Mouse (Mus musculus) brain, embryonic 14.5 days (tissue): Measurements from ENCODE around the gene Slc45a1. TPM values are rescaled to one million over a fixed set of nuclear protein-coding genes. Genes with fewer than 3 reads are reported as not detected.
"Not testable (repeated sequence)": the region's sequence is repeated elsewhere in the genome, so short reads cannot be mapped to it uniquely, and the experiment has no call there.

Experiments
- DNase-seq: peaks from one replicate; pipeline ENCODE4 v3.0.0-alpha.2; 2011; ENCODE audit warnings: low read depth
- CTCF ChIP-seq: fragments of 200-500 bp; IDR thresholded peaks from 2 replicates; pipeline ENCODE4 v1.5.1; 2012; ENCODE audit warnings: inconsistent platforms, mild to moderate bottlenecking, moderate library complexity, borderline replicate concordance; ENCODE audit not compliant: insufficient read depth, insufficient read length; ENCODE audit errors: extremely low read depth
- POLR2A ChIP-seq: fragments of 200-500 bp; IDR thresholded peaks from 2 replicates; pipeline ENCODE4 v1.6.1; 2012; ENCODE audit warnings: mild to moderate bottlenecking, inconsistent platforms, borderline replicate concordance; ENCODE audit not compliant: poor library complexity, insufficient read depth, insufficient read length, severe bottlenecking; ENCODE audit errors: extremely low read depth
- polyA plus RNA-seq: library from polyadenylated mRNA; depleted of rRNA; stranded (reverse); fragments of >200 nt; gene quantifications from 2 replicates; pipeline ENCODE4 v1.2.3, GENCODE M21; 2012

The Slc45a1 gene
- polyA plus RNA-seq, 1 experiment = 27.7 TPM

GRCm38 (mm10) chr4:150616029-150616420 is 35.9 kb downstream of the Slc45a1 start:
- peak; percentile 56 for DNase-seq
- no peak for TF ChIP-seq POLR2A
- no peak for TF ChIP-seq CTCF

- TF ChIP-seq POLR2A (no peak), CTCF (no peak)
- DNase-seq = no peak
Observed at GRCm38 (mm10) chr4:150615251-150616028, 36.5 kb downstream of the Slc45a1 start.

- TF ChIP-seq POLR2A (no peak), CTCF (no peak)
Observed at GRCm38 (mm10) chr4:150613715-150614114, 38.3 kb downstream of the Slc45a1 start.

GRCm38 (mm10) chr4:150608670-150609069 is 43.3 kb downstream of the Slc45a1 start:
- no peak for DNase-seq
- TF ChIP-seq CTCF (no peak), POLR2A (no peak)

More at GRCm38 (mm10) chr4:150613715-150614114, 38.3 kb downstream of the Slc45a1 start:
- DNase-seq = no peak

- DNase-seq = peak; percentile 93
- TF ChIP-seq POLR2A = no peak
- TF ChIP-seq CTCF = no peak
Observed at GRCm38 (mm10) chr4:150606449-150607161, 45.4 kb downstream of the Slc45a1 start.

- TF ChIP-seq CTCF (no peak), POLR2A (no peak)
- DNase-seq = no peak
Observed at GRCm38 (mm10) chr4:150605804-150606203, 46.2 kb downstream of the Slc45a1 start.

GRCm38 (mm10) chr4:150603366-150604061 is 48.5 kb downstream of the Slc45a1 start:
- DNase-seq = no peak
- no peak for TF ChIP-seq CTCF

- DNase-seq = peak; percentile 61
- no peak for TF ChIP-seq POLR2A
- TF ChIP-seq CTCF = no peak
Observed at GRCm38 (mm10) chr4:150601489-150601888, 50.5 kb downstream of the Slc45a1 start.

- DNase-seq = not testable (repeated sequence)
Observed at GRCm38 (mm10) chr4:150600503-150600902, 51.5 kb downstream of the Slc45a1 start.

GRCm38 (mm10) chr4:150599119-150599992 is 52.6 kb downstream of the Slc45a1 start:
- no peak for TF ChIP-seq POLR2A
- no peak for TF ChIP-seq CTCF
- DNase-seq = peak; percentile 24

GRCm38 (mm10) chr4:150598686-150599085 is 53.3 kb downstream of the Slc45a1 start:
- TF ChIP-seq CTCF (no peak), POLR2A (no peak)
- peak; percentile 78 for DNase-seq
